Mouse (Mus musculus): ENCODE measurements around the gene Gnao1.

- TF ChIP-seq CTCF (IDR thresholded peaks at IDR 0.05; ENCODE audit: borderline replicate concordance, control insufficient read depth, extremely low read depth, insufficient read depth, low read length, poor library complexity) (no peak), POLR2A (IDR thresholded peaks at IDR 0.05; ENCODE audit: control insufficient read depth, extremely low read depth, insufficient read depth, low read length, poor library complexity) (no peak)
These were observed 119.5 kb downstream of the Gnao1 start for GRCm38 (mm10) chr8:93929233-93929632.

Data from thymus, adult 2 months (tissue).